8 mouse cellular contexts compared by ENCODE assay signal in genomic region chr7:101905561-101906286, GRCm38 (mm10). TPM values are rescaled to one million over a fixed set of nuclear protein-coding genes. Genes with fewer than 3 reads are reported as not detected.
DNase-seq lines count a peak whose midpoint lies in the region; ATAC-seq and TF ChIP-seq lines count a peak whose summit lies in the region.

TSS of gene Lamtor1 (plus strand) at chr7:101905904.

- TF ChIP-seq RAD21 in MEL (IDR thresholded peaks at IDR 0.05; ENCODE audit: low read depth, low read length) = no peak

- peak within 1 kb of the TSS; percentile 81 to 91 for H3K4me3 ChIP-seq in MEL (ENCODE audit: control insufficient read depth in 1 of 2, insufficient read depth in 1 of 2, low read depth in 2 of 2, low read length in 2 of 2)
- H3K4me3 ChIP-seq in cerebellum, adult 2 months (replicated peaks; ENCODE audit: insufficient read depth, low read depth, low read length) = peak within 1 kb of the TSS; percentile 94
- peak within 1 kb of the TSS; percentile 77 for H3K4me3 ChIP-seq in forebrain, postnatal 0 days (ENCODE audit: low read depth, low read length)
- H3K4me3 ChIP-seq in lung, embryonic 15.5 days = peak within 1 kb of the TSS; percentile 86

- peak within 1 kb of the TSS; percentile 93 for H3K9ac ChIP-seq in MEL (ENCODE audit: control insufficient read depth, low read depth, low read length, poor library complexity, severe bottlenecking)
- peak within 1 kb of the TSS; percentile 82 for H3K9ac ChIP-seq in forebrain, postnatal 0 days
- peak within 1 kb of the TSS; percentile 96 for H3K9ac ChIP-seq in lung, embryonic 15.5 days

- peak within 1 kb of the TSS; percentile 59 for H3K4me2 ChIP-seq in forebrain, postnatal 0 days (ENCODE audit: low read depth)
- H3K4me2 ChIP-seq in lung, embryonic 15.5 days = peak within 1 kb of the TSS; percentile 86

- peak; percentile 99 for ATAC-seq in forebrain, postnatal 0 days
- ATAC-seq in lung, embryonic 15.5 days (ENCODE audit: borderline replicate concordance, extremely low read depth, low FRiP score, low TSS enrichment) = peak; percentile 97

- TF ChIP-seq POLR2A in MEL (IDR thresholded peaks at IDR 0.05; ENCODE audit: control insufficient read depth in 1 of 2, insufficient read depth in 1 of 2, low read depth in 1 of 2, low read length in 2 of 2, poor library complexity in 1 of 2) = peak; percentile 73 to 90
- peak; percentile 91 for TF ChIP-seq POLR2A in cerebellum, adult 2 months (IDR thresholded peaks at IDR 0.05; ENCODE audit: borderline replicate concordance, insufficient read depth, low read length)

- DNase-seq in MEL (ENCODE audit: low read depth, low spot score) = peak; percentile 99
- peak; percentile 100 for DNase-seq in cerebellum, adult 2 months
- DNase-seq in forebrain, postnatal 0 days = peak; percentile 99
- DNase-seq in heart, postnatal 4 days = peak; percentile 100
- DNase-seq in layer of hippocampus, adult 8-10 months (ENCODE audit: low spot score in 2 of 2) = peak; percentile 99 to 100
- peak; percentile 99 for DNase-seq in ovary, adult 18-20 months (ENCODE audit: low spot score)
- peak; percentile 97 for DNase-seq in thymus, postnatal 0 days (ENCODE audit: low spot score)

- peaks cover 15% of the 10 kb centered on the region for H3K79me2 ChIP-seq in MEL (ENCODE audit: control insufficient read depth, insufficient read depth, low read length, poor library complexity)

- peaks cover 0 to 11% of the 10 kb centered on the region in 2 experiments; a peak in 2 of 4 replicates for H3K36me3 ChIP-seq in MEL (ENCODE audit: control insufficient read depth in 1 of 2, insufficient read depth in 2 of 2, low read length in 2 of 2)
- peaks cover 13% of the 10 kb centered on the region for H3K36me3 ChIP-seq in forebrain, postnatal 0 days (ENCODE audit: insufficient read depth)
- peaks cover 15% of the 10 kb centered on the region for H3K36me3 ChIP-seq in lung, embryonic 15.5 days

- no peaks in the 10 kb centered on the region for H3K27me3 ChIP-seq in MEL (ENCODE audit: control insufficient read depth in 1 of 2, insufficient read depth in 2 of 2, low read length in 2 of 2)
- no peaks in the 10 kb centered on the region for H3K27me3 ChIP-seq in cerebellum, adult 2 months (ENCODE audit: control insufficient read depth, insufficient read depth, low read length)
- no peaks in the 10 kb centered on the region for H3K27me3 ChIP-seq in forebrain, postnatal 0 days (ENCODE audit: insufficient read depth, low read length)
- H3K27me3 ChIP-seq in lung, embryonic 15.5 days = no peaks in the 10 kb centered on the region

- peak in 1 of 2 experiments; percentile 52; a peak in 2 of 4 replicates for TF ChIP-seq EP300 in MEL (IDR thresholded peaks at IDR 0.05; ENCODE audit: low read depth in 1 of 2, low read length in 2 of 2)

- H3K27ac ChIP-seq in MEL (ENCODE audit: control insufficient read depth, low read depth, low read length) = peak within 1 kb of the TSS; percentile 87
- peak within 1 kb of the TSS; percentile 97 for H3K27ac ChIP-seq in cerebellum, adult 2 months (ENCODE audit: insufficient read depth, low read length)
- peak within 1 kb of the TSS; percentile 90 for H3K27ac ChIP-seq in forebrain, postnatal 0 days (ENCODE audit: low read depth, low read length)
- H3K27ac ChIP-seq in lung, embryonic 15.5 days = peak within 1 kb of the TSS; percentile 98

- H3K9me3 ChIP-seq in MEL (replicated peaks; ENCODE audit: insufficient read depth, low read length) = no peaks in the 10 kb centered on the region
- H3K9me3 ChIP-seq in forebrain, postnatal 0 days (ENCODE audit: low read length) = no peaks in the 10 kb centered on the region
- H3K9me3 ChIP-seq in lung, embryonic 15.5 days = no peaks in the 10 kb centered on the region

- peaks cover 15 to 20% of the 10 kb centered on the region in 2 experiments for H3K4me1 ChIP-seq in MEL (ENCODE audit: control insufficient read depth in 1 of 2, insufficient read depth in 2 of 2, low read length in 2 of 2)
- H3K4me1 ChIP-seq in cerebellum, adult 2 months (ENCODE audit: control insufficient read depth, insufficient read depth, low read length) = peaks cover 15% of the 10 kb centered on the region
- H3K4me1 ChIP-seq in forebrain, postnatal 0 days (ENCODE audit: insufficient read depth) = no peaks in the 10 kb centered on the region
- H3K4me1 ChIP-seq in lung, embryonic 15.5 days = peaks cover 24% of the 10 kb centered on the region

- under 1% methylated on average over 61 of the region's 61 CpGs for WGBS in cerebellum, adult 2 months
- WGBS in forebrain, postnatal 0 days = under 1% methylated on average over 59 of the region's 61 CpGs
- under 1% methylated on average over 60 of the region's 61 CpGs for whole genome bisulfite sequencing in lung, embryonic 15.5 days

- TF ChIP-seq CTCF in MEL (IDR thresholded peaks at IDR 0.05 in 2 of 3, conservative IDR thresholded peaks at IDR 0.05 in 1 of 3; ENCODE audit: control insufficient read depth in 1 of 3, insufficient read depth in 1 of 3, low read depth in 2 of 3, low read length in 3 of 3, poor library complexity in 1 of 3, severe bottlenecking in 1 of 3) = no peak
- TF ChIP-seq CTCF in cerebellum, adult 2 months (IDR thresholded peaks at IDR 0.05; ENCODE audit: borderline replicate concordance, insufficient read depth, low read depth, low read length) = no peak
- TF ChIP-seq CTCF in forebrain, postnatal 0 days (IDR thresholded peaks at IDR 0.05; ENCODE audit: low read depth) = no peak

TF ChIP-seq in MEL, 35 proteins besides CTCF, POLR2A, EP300 and RAD21 (continues in another document):
- no peak for TF ChIP-seq ZC3H11A (IDR thresholded peaks at IDR 0.05; ENCODE audit: low read depth, low read length)
- peak; percentile 90 for TF ChIP-seq MXI1 (IDR thresholded peaks at IDR 0.05; ENCODE audit: low read depth, low read length)
- TF ChIP-seq GABPA (IDR thresholded peaks at IDR 0.05; ENCODE audit: low read depth, low read length) = no peak
- TF ChIP-seq KAT2A (conservative IDR thresholded peaks at IDR 0.05; ENCODE audit: low read depth, low read length) = no peak; the same call in 1 of the 2 replicates
- TF ChIP-seq ZNF384 (IDR thresholded peaks at IDR 0.05; ENCODE audit: low read depth, low read length) = no peak
- peak; percentile 67 for TF ChIP-seq CHD2 (IDR thresholded peaks at IDR 0.05; ENCODE audit: low read length)
- no peak for TF ChIP-seq RCOR1 (IDR thresholded peaks at IDR 0.05; ENCODE audit: low read depth, low read length)
- no peak for TF ChIP-seq JUND (IDR thresholded peaks at IDR 0.05; ENCODE audit: low read depth, low read length)
- peak; percentile 88 for TF ChIP-seq HCFC1 (IDR thresholded peaks at IDR 0.05; ENCODE audit: low read depth, low read length)
- peak; percentile 85; the same call in 1 of the 2 replicates for TF ChIP-seq POLR2AphosphoS2 (IDR thresholded peaks at IDR 0.05; ENCODE audit: low read length)
- peak; percentile 57 for TF ChIP-seq TCF12 (IDR thresholded peaks at IDR 0.05; ENCODE audit: low read depth, low read length)
- peak; percentile 4; the same call in 1 of the 2 replicates for TF ChIP-seq GATA1 (IDR thresholded peaks at IDR 0.05; ENCODE audit: low read depth, low read length)
- TF ChIP-seq TBP (IDR thresholded peaks at IDR 0.05; ENCODE audit: low read depth, low read length) = peak; percentile 50
- peak; percentile 96 to 99 for TF ChIP-seq USF2 (IDR thresholded peaks at IDR 0.05; ENCODE audit: borderline replicate concordance in 1 of 2, insufficient read depth in 1 of 2, low read depth in 1 of 2, low read length in 2 of 2)
- peak; percentile 59 for TF ChIP-seq ETS1 (IDR thresholded peaks at IDR 0.05; ENCODE audit: low read depth, low read length)
- TF ChIP-seq MAZ (IDR thresholded peaks at IDR 0.05; ENCODE audit: low read depth, low read length) = no peak
- no peak for TF ChIP-seq E2F4 (IDR thresholded peaks at IDR 0.05; ENCODE audit: borderline replicate concordance, low read depth, low read length)
- TF ChIP-seq NELFE (IDR thresholded peaks at IDR 0.05; ENCODE audit: low read depth, low read length) = peak; percentile 90
- peak; percentile 77 for TF ChIP-seq MYC (IDR thresholded peaks at IDR 0.05; ENCODE audit: low read depth, low read length)
- peak; percentile 99 for TF ChIP-seq MAX (IDR thresholded peaks at IDR 0.05; ENCODE audit: low read length)
- peak; percentile 91 for TF ChIP-seq ZMIZ1 (IDR thresholded peaks at IDR 0.05; ENCODE audit: low read depth, low read length)
- no peak for TF ChIP-seq MYB (IDR thresholded peaks at IDR 0.05; ENCODE audit: low read depth, low read length)
- TF ChIP-seq SMC3 (IDR thresholded peaks at IDR 0.05; ENCODE audit: low read depth, low read length) = no peak
- TF ChIP-seq MEF2A (IDR thresholded peaks at IDR 0.05; ENCODE audit: extremely low read depth, insufficient replicate concordance, low read depth, low read length, poor library complexity, severe bottlenecking) = no peak
- TF ChIP-seq ZKSCAN1 (IDR thresholded peaks at IDR 0.05; ENCODE audit: low read depth, low read length) = no peak
- peak; percentile 98 for TF ChIP-seq BHLHE40 (IDR thresholded peaks at IDR 0.05; ENCODE audit: borderline replicate concordance, low read depth, low read length)
- TF ChIP-seq TAL1 (IDR thresholded peaks at IDR 0.05; ENCODE audit: low read length) = 0 out of 2 replicates have a peak, but pooled peaks have one; percentile 3
- no peak for TF ChIP-seq UBTF (IDR thresholded peaks at IDR 0.05; ENCODE audit: borderline replicate concordance, insufficient read depth, low read depth, low read length)
- peak; percentile 90 for TF ChIP-seq ELF1 (IDR thresholded peaks at IDR 0.05; ENCODE audit: low read depth, low read length)
- peak; percentile 94 for TF ChIP-seq SIN3A (IDR thresholded peaks at IDR 0.05; ENCODE audit: low read length)
- no peak for TF ChIP-seq CHD1 (IDR thresholded peaks at IDR 0.05; ENCODE audit: low read depth, low read length)
- TF ChIP-seq POLR2AphosphoS5 (IDR thresholded peaks at IDR 0.05; ENCODE audit: borderline replicate concordance, low read depth, low read length) = peak; percentile 65; the same call in 1 of the 2 replicates

RNA-seq across cellular contexts. Expression of gene Lamtor1, which starts in this region (rescaled TPM):
- 70.5 and 79.5 TPM in 2 replicates for total RNA-seq in MEL (2012; rRNA removed)
- polyA plus RNA-seq in MEL (2012; ENCODE audit: insufficient read depth in 1 of 2, insufficient read length in 2 of 2, low read depth in 1 of 2, low replicate concordance in 2 of 2, missing spikeins in 1 of 2) = 100 to 1,000 TPM in 1 of 2 experiments, not detected in 1; 115 TPM
- 197 and 210 TPM in 2 replicates for polyA plus RNA-seq in cerebellum, adult 2 months (2012; rRNA removed)
- total RNA-seq in forebrain, postnatal 0 days (2014; rRNA removed) = 96.3 and 105 TPM in 2 replicates
- 176 and 205 TPM in 2 replicates for polyA plus RNA-seq in forebrain, postnatal 0 days (2015; fragmentation: Nextera tagmentation; extraction: Ambion mirVana)
- 100 to 1,000 TPM; 104 to 109 TPM for total RNA-seq in heart, postnatal 4 days (2021)
- 10 to 100 TPM; 77.5 to 94.3 (median 89.8) TPM for total RNA-seq in layer of hippocampus, adult 8-10 months (2022)
- 165 and 170 TPM in 2 replicates for polyA plus RNA-seq in lung, embryonic 15.5 days (2015; fragmentation: Nextera tagmentation; extraction: Ambion mirVana)
- polyA plus RNA-seq in thymus, postnatal 0 days (2015; fragmentation: Nextera tagmentation; extraction: Ambion mirVana) = 147 and 148 TPM in 2 replicates

Comparison
In these comparisons a context has a peak if more than half of its experiments do, and no peak if none do; other contexts are left out.
1. Peak in every context shown above with its lines: DNase-seq, ATAC-seq, H3K4me3 ChIP-seq and H3K27ac ChIP-seq.